Mouse (Mus musculus): ENCODE measurements around the gene Kazald1.

GRCm38 (mm10) chr19:45080711-45081110, 5.7 kb downstream of the Kazald1 start:
- TF ChIP-seq CTCF (IDR thresholded peaks at IDR 0.05; ENCODE audit: low read depth, low read length) (no peak), POLR2A (IDR thresholded peaks at IDR 0.05; ENCODE audit: extremely low read depth, insufficient read depth, low read length) (no peak)

All from liver, adult 2 months (tissue).